Mouse (Mus musculus) ES-Bruce4 (cell line): Measurements from ENCODE around the gene Hoxd10. TPM values are rescaled to one million over a fixed set of nuclear protein-coding genes. Genes with fewer than 3 reads are reported as not detected.

ENCODE experiments used
- H3K27ac ChIP-seq: 2 replicates; pipeline ENCODE4 v1.5.1; 2012; ENCODE audit warnings: low read length, inconsistent platforms; ENCODE audit not compliant: insufficient read depth
- H3K27me3 ChIP-seq: 2 replicates; pipeline ENCODE4 v1.6.1; 2012; ENCODE audit warnings: mild to moderate bottlenecking, low read length, inconsistent platforms; ENCODE audit not compliant: control insufficient read depth, poor library complexity, insufficient read depth, severe bottlenecking
- H3K36me3 ChIP-seq: 2 replicates; pipeline ENCODE4 v1.6.1; 2012; ENCODE audit warnings: inconsistent platforms, mild to moderate bottlenecking, low read length, moderate library complexity; ENCODE audit not compliant: control insufficient read depth, poor library complexity, insufficient read depth, severe bottlenecking
- H3K4me1 ChIP-seq: one replicate; pipeline ENCODE4 v1.8.1; 2011; ENCODE audit warnings: low read length; ENCODE audit not compliant: control insufficient read depth, insufficient read depth
- H3K4me3 ChIP-seq: 2 replicates; pipeline ENCODE4 v1.5.1; 2011; ENCODE audit warnings: low read depth, mild to moderate bottlenecking, low read length
- H3K9ac ChIP-seq: 2 replicates; pipeline ENCODE4 v1.6.1; 2012; ENCODE audit warnings: low read depth, mild to moderate bottlenecking, inconsistent platforms; ENCODE audit not compliant: poor library complexity, severe bottlenecking
- H3K9me3 ChIP-seq: replicated peaks from 2 replicates; pipeline ENCODE4 v1.6.1; 2012; ENCODE audit warnings: mild to moderate bottlenecking, low read length, inconsistent platforms; ENCODE audit not compliant: control insufficient read depth, poor library complexity, insufficient read depth, severe bottlenecking
- CTCF ChIP-seq: IDR thresholded peaks from one replicate; pipeline ENCODE4 v1.8.1; 2011; ENCODE audit warnings: low read depth, low read length
- EP300 ChIP-seq: IDR thresholded peaks from 2 replicates; pipeline ENCODE4 v1.6.1; 2011; ENCODE audit warnings: low read depth, low read length; ENCODE audit not compliant: insufficient read depth
- POLR2A ChIP-seq: IDR thresholded peaks from one replicate; pipeline ENCODE4 v1.8.1; 2011; ENCODE audit warnings: low read length; ENCODE audit not compliant: insufficient read depth
- polyA plus RNA-seq: library from polyadenylated mRNA; stranded (reverse); fragments of >200 nt; gene quantifications from 2 replicates; pipeline ENCODE4 v1.2.4, GENCODE M21; 2011; ENCODE audit warnings: low read depth; ENCODE audit not compliant: missing spikeins, insufficient read depth, insufficient read length

Hoxd10 gene
- polyA plus RNA-seq, 1 experiment, result not detected

- no peak overlapping the region for H3K27ac ChIP-seq
- H3K4me1 ChIP-seq, result no peaks in the 10 kb centered on the region
- no peak overlapping the region for H3K4me3 ChIP-seq
- H3K36me3 ChIP-seq, result no peaks in the 10 kb centered on the region
- H3K9ac ChIP-seq, result no peak overlapping the region
- H3K9me3 ChIP-seq, result no peaks in the 10 kb centered on the region
- TF ChIP-seq CTCF, result no peak
- no peak for TF ChIP-seq EP300
- TF ChIP-seq POLR2A, result no peak
- H3K27me3 ChIP-seq, result peaks cover 43% of the 10 kb centered on the region
These were observed 37.8 kb upstream of the Hoxd10 start for GRCm38 (mm10) chr2:74653781-74654535.

GRCm38 (mm10) chr2:74654743-74655419, 36.8 kb upstream of the Hoxd10 start:
- H3K36me3 ChIP-seq, result no peaks in the 10 kb centered on the region
- H3K4me3 ChIP-seq, result no peak overlapping the region
- peaks cover 50% of the 10 kb centered on the region for H3K27me3 ChIP-seq
- H3K4me1 ChIP-seq, result no peaks in the 10 kb centered on the region
- no peak overlapping the region for H3K9ac ChIP-seq
- TF ChIP-seq EP300 (no peak), CTCF (no peak), POLR2A (no peak)
- no peak overlapping the region for H3K27ac ChIP-seq
- H3K9me3 ChIP-seq, result no peaks in the 10 kb centered on the region

- Histone ChIP-seq H3K4me1 (no peaks in the 10 kb centered on the region), H3K4me3 (peak overlapping the region; percentile 39; the same call in 1 of the 2 replicates), H3K9ac (peak overlapping the region; percentile 8; the same call in 1 of the 2 replicates), H3K9me3 (no peaks in the 10 kb centered on the region), H3K27ac (no peak overlapping the region), H3K36me3 (no peaks in the 10 kb centered on the region), H3K27me3 (peaks cover 49% of the 10 kb centered on the region)
- TF ChIP-seq POLR2A, result no peak
- peak; percentile 44 for TF ChIP-seq CTCF
These were observed 36.3 kb upstream of the Hoxd10 start for GRCm38 (mm10) chr2:74655420-74655781.

- peak; percentile 12 for TF ChIP-seq CTCF
- TF ChIP-seq POLR2A, result no peak
- TF ChIP-seq EP300, result no peak
- peaks cover 50% of the 10 kb centered on the region for H3K27me3 ChIP-seq
- H3K4me3 ChIP-seq, result peak overlapping the region; percentile 64
- no peaks in the 10 kb centered on the region for H3K4me1 ChIP-seq
- H3K36me3 ChIP-seq, result no peaks in the 10 kb centered on the region
- H3K9ac ChIP-seq, result peak overlapping the region; percentile 8; the same call in 1 of the 2 replicates
- no peaks in the 10 kb centered on the region for H3K9me3 ChIP-seq
- H3K27ac ChIP-seq, result no peak overlapping the region
These were observed 35.7 kb upstream of the Hoxd10 start for GRCm38 (mm10) chr2:74655821-74656631.

GRCm38 (mm10) chr2:74656632-74657021, 35.1 kb upstream of the Hoxd10 start:
- Histone ChIP-seq H3K27me3 (peaks cover 51% of the 10 kb centered on the region), H3K36me3 (no peaks in the 10 kb centered on the region), H3K4me3 (no peak overlapping the region), H3K9ac (no peak overlapping the region), H3K9me3 (no peaks in the 10 kb centered on the region), H3K4me1 (no peaks in the 10 kb centered on the region), H3K27ac (no peak overlapping the region)
- TF ChIP-seq POLR2A (no peak), CTCF (no peak), EP300 (no peak)
